Mouse (Mus musculus) midbrain, embryonic 15.5 days (tissue): ENCODE data around the gene Gm17606. TPM values are rescaled to one million over a fixed set of nuclear protein-coding genes. Genes with fewer than 3 reads are reported as not detected.
"Not testable (repeated sequence)": the region's sequence is repeated elsewhere in the genome, so short reads cannot be mapped to it uniquely, and the experiment has no call there.

ENCODE experiments used
- ATAC-seq: fragments of 200-750 bp; cut with Nextera tagmentation; replicated peaks from 2 replicates; pipeline ENCODE4 v1.8.0; 2017; ENCODE audit warnings: moderate TSS enrichment
- H3K27ac ChIP-seq: fragments of 300-500 bp; sonication (generic); 2 replicates; pipeline ENCODE4 v1.5.1; 2015; ENCODE audit warnings: mild to moderate bottlenecking, inconsistent platforms
- H3K27me3 ChIP-seq: fragments of 300-500 bp; sonication (generic); replicated peaks from 2 replicates; pipeline ENCODE4 v1.6.1; 2015; ENCODE audit warnings: inconsistent platforms
- H3K36me3 ChIP-seq: fragments of 300-500 bp; sonication (generic); replicated peaks from 2 replicates; pipeline ENCODE4 v1.6.1; 2015; ENCODE audit warnings: inconsistent platforms
- H3K4me1 ChIP-seq: fragments of 300-500 bp; sonication (generic); 2 replicates; pipeline ENCODE4 v1.6.1; 2015; ENCODE audit warnings: inconsistent platforms
- H3K4me2 ChIP-seq: fragments of 300-500 bp; sonication (generic); 2 replicates; pipeline ENCODE4 v1.6.1; 2015; ENCODE audit warnings: inconsistent platforms, mild to moderate bottlenecking, moderate library complexity
- H3K4me3 ChIP-seq: fragments of 300-500 bp; sonication (generic); 2 replicates; pipeline ENCODE4 v1.5.1; 2015; ENCODE audit warnings: mild to moderate bottlenecking, inconsistent platforms
- H3K9ac ChIP-seq: fragments of 300-500 bp; sonication (generic); 2 replicates; pipeline ENCODE4 v1.6.1; 2015; ENCODE audit warnings: mild to moderate bottlenecking, inconsistent platforms
- H3K9me3 ChIP-seq: fragments of 300-500 bp; sonication (generic); 2 replicates; pipeline ENCODE4 v1.6.1; 2016; ENCODE audit warnings: inconsistent platforms
- WGBS: fragments of 180-500 bp; shearing (Covaris S2); methylation state at CpG from one replicate; pipeline ENCODE4 v1.1.7; 2015; ENCODE audit warnings: mixed read lengths; 5-methylcytosine and 5-hydroxymethylcytosine counted together
- polyA plus RNA-seq: library from polyadenylated mRNA; unstranded; fragments of >200 nt; fragmentation: Nextera tagmentation; extraction: Ambion mirVana; gene quantifications from 2 replicates; pipeline ENCODE4 v1.2.1, GENCODE M21; 2015

Gene Gm17606
- polyA plus RNA-seq, 1 experiment from 2014 or later: not detected

- peaks cover 4% of the 10 kb centered on the region; the same call in 1 of the 2 replicates for H3K36me3 ChIP-seq
- ATAC-seq: no peak
- no peaks in the 10 kb centered on the region for H3K27me3 ChIP-seq
- WGBS: 72% methylated on average over 4 of the region's 4 CpGs
- no peaks in the 10 kb centered on the region for H3K9me3 ChIP-seq
- no peak overlapping the region for H3K4me3 ChIP-seq
- peaks cover 10% of the 10 kb centered on the region for H3K4me1 ChIP-seq
- H3K4me2 ChIP-seq: no peak overlapping the region
- H3K27ac ChIP-seq: no peak overlapping the region
- H3K9ac ChIP-seq: no peak overlapping the region
Observed at GRCm38 (mm10) chr14:54609245-54609644, 31.5 kb upstream of the Gm17606 start.

- peaks cover 4% of the 10 kb centered on the region for H3K36me3 ChIP-seq
- no peaks in the 10 kb centered on the region for H3K27me3 ChIP-seq
- H3K4me1 ChIP-seq: peaks cover 3% of the 10 kb centered on the region
- no peak overlapping the region for H3K4me3 ChIP-seq
- no peak overlapping the region for H3K9ac ChIP-seq
- 66% methylated on average over 4 of the region's 4 CpGs for WGBS
- H3K27ac ChIP-seq: no peak overlapping the region
- ATAC-seq: no peak
- H3K4me2 ChIP-seq: no peak overlapping the region
- no peaks in the 10 kb centered on the region for H3K9me3 ChIP-seq
Observed at GRCm38 (mm10) chr14:54609962-54610361, 30.8 kb upstream of the Gm17606 start.

- no peak overlapping the region; the same call in 1 of the 2 replicates for H3K9ac ChIP-seq
- no peak overlapping the region for H3K4me2 ChIP-seq
- H3K36me3 ChIP-seq: peaks cover 4% of the 10 kb centered on the region
- ATAC-seq: no peak
- no peak overlapping the region for H3K4me3 ChIP-seq
- H3K9me3 ChIP-seq: no peaks in the 10 kb centered on the region
- no peak overlapping the region for H3K27ac ChIP-seq
- no peaks in the 10 kb centered on the region for H3K27me3 ChIP-seq
- 78% methylated on average over 6 of the region's 6 CpGs for WGBS
- H3K4me1 ChIP-seq: peaks cover 6% of the 10 kb centered on the region; the same call in 1 of the 2 replicates
Observed at GRCm38 (mm10) chr14:54610648-54611047, 30.1 kb upstream of the Gm17606 start.

GRCm38 (mm10) chr14:54614130-54614529 is 26.6 kb upstream of the Gm17606 start:
- H3K27ac ChIP-seq, H3K9me3 ChIP-seq, H3K9ac ChIP-seq, H3K4me2 ChIP-seq, H3K4me3 ChIP-seq, H3K36me3 ChIP-seq, H3K27me3 ChIP-seq, ATAC-seq: not testable (repeated sequence)
- H3K4me1 ChIP-seq: peaks cover 21% of the 10 kb centered on the region
- WGBS: 91% methylated on average over 16 of the region's 16 CpGs

- 0 out of 2 replicates have a peak overlapping the region, but pooled peaks have one; percentile 61 for H3K4me3 ChIP-seq
- no peak overlapping the region for H3K27ac ChIP-seq
- H3K9me3 ChIP-seq: no peaks in the 10 kb centered on the region
- peak overlapping the region; percentile 68; the same call in 1 of the 2 replicates for H3K4me2 ChIP-seq
- H3K9ac ChIP-seq: no peak overlapping the region
- no peaks in the 10 kb centered on the region for H3K27me3 ChIP-seq
- H3K36me3 ChIP-seq: peaks cover 9% of the 10 kb centered on the region
- no peak for ATAC-seq
- peaks cover 21% of the 10 kb centered on the region for H3K4me1 ChIP-seq
- 90% methylated on average over 16 of the region's 16 CpGs for WGBS
Observed at GRCm38 (mm10) chr14:54616226-54616825, 24.4 kb upstream of the Gm17606 start.

GRCm38 (mm10) chr14:54617152-54617896 is 23.4 kb upstream of the Gm17606 start:
- Histone ChIP-seq H3K36me3 (peaks cover 9% of the 10 kb centered on the region), H3K4me2 (peak overlapping the region; percentile 68), H3K4me3 (peak overlapping the region; percentile 61), H3K27me3 (no peaks in the 10 kb centered on the region), H3K4me1 (peaks cover 21% of the 10 kb centered on the region), H3K27ac (peak overlapping the region; percentile 80), H3K9ac (peak overlapping the region; percentile 82), H3K9me3 (no peaks in the 10 kb centered on the region)
- 2% methylated on average over 37 of the region's 38 CpGs for WGBS
- ATAC-seq: peak; percentile 68

GRCm38 (mm10) chr14:54617897-54618365 is 22.8 kb upstream of the Gm17606 start, which contains the start of gene Psmb5:
Gene Psmb5, minus strand, starts transcription at chr14:54618022.
- WGBS: under 1% methylated on average over 25 of the region's 25 CpGs
- Histone ChIP-seq H3K4me3 (peak within 1 kb of the TSS; percentile 61), H3K9me3 (no peaks in the 10 kb centered on the region), H3K27me3 (no peaks in the 10 kb centered on the region), H3K4me2 (peak within 1 kb of the TSS; percentile 68), H3K4me1 (peaks cover 21% of the 10 kb centered on the region), H3K9ac (peak within 1 kb of the TSS; percentile 82), H3K27ac (peak within 1 kb of the TSS; percentile 80), H3K36me3 (peaks cover 8% of the 10 kb centered on the region)
- peak; percentile 90 for ATAC-seq

GRCm38 (mm10) chr14:54621133-54621532 is 19.6 kb upstream of the Gm17606 start, which contains the start of gene Psmb11:
Gene Psmb11, plus strand, starts transcription at chr14:54621433.
- WGBS: 82% methylated on average over 1 of the region's 1 CpGs
- Histone ChIP-seq H3K4me2 (no peak within 1 kb of the TSS), H3K27me3 (no peaks in the 10 kb centered on the region), H3K4me1 (peaks cover 11% of the 10 kb centered on the region), H3K9ac (no peak within 1 kb of the TSS), H3K36me3 (peaks cover 3% of the 10 kb centered on the region; the same call in 1 of the 2 replicates), H3K9me3 (no peaks in the 10 kb centered on the region), H3K4me3 (no peak within 1 kb of the TSS), H3K27ac (no peak within 1 kb of the TSS)
- no peak for ATAC-seq

- no peaks in the 10 kb centered on the region for H3K36me3 ChIP-seq
- no peaks in the 10 kb centered on the region for H3K9me3 ChIP-seq
- H3K4me1 ChIP-seq: no peaks in the 10 kb centered on the region
- no peaks in the 10 kb centered on the region for H3K27me3 ChIP-seq
- no peak overlapping the region for H3K9ac ChIP-seq
- no peak overlapping the region for H3K4me2 ChIP-seq
- H3K27ac ChIP-seq: no peak overlapping the region
- 87% methylated on average over 6 of the region's 6 CpGs for WGBS
- no peak overlapping the region for H3K4me3 ChIP-seq
- ATAC-seq: no peak
Observed at GRCm38 (mm10) chr14:54623334-54623733, 17.4 kb upstream of the Gm17606 start.

GRCm38 (mm10) chr14:54624976-54625375 is 15.8 kb upstream of the Gm17606 start:
- Histone ChIP-seq H3K4me1 (no peaks in the 10 kb centered on the region), H3K4me3 (no peak overlapping the region), H3K9ac (no peak overlapping the region), H3K27me3 (no peaks in the 10 kb centered on the region), H3K27ac (no peak overlapping the region), H3K9me3 (no peaks in the 10 kb centered on the region), H3K4me2 (no peak overlapping the region), H3K36me3 (no peaks in the 10 kb centered on the region)
- 78% methylated on average over 10 of the region's 10 CpGs for WGBS
- no peak for ATAC-seq

GRCm38 (mm10) chr14:54628103-54628502 is 12.6 kb upstream of the Gm17606 start:
- H3K9me3 ChIP-seq: no peaks in the 10 kb centered on the region
- H3K4me3 ChIP-seq: no peak overlapping the region
- H3K4me1 ChIP-seq: no peaks in the 10 kb centered on the region
- 82% methylated on average over 5 of the region's 5 CpGs for WGBS
- no peaks in the 10 kb centered on the region for H3K27me3 ChIP-seq
- H3K36me3 ChIP-seq: peaks cover 14% of the 10 kb centered on the region; the same call in 1 of the 2 replicates
- no peak overlapping the region for H3K27ac ChIP-seq
- ATAC-seq: no peak
- H3K4me2 ChIP-seq: no peak overlapping the region
- H3K9ac ChIP-seq: no peak overlapping the region

GRCm38 (mm10) chr14:54629797-54630196 is 11.0 kb upstream of the Gm17606 start:
- Histone ChIP-seq H3K36me3 (peaks cover 20% of the 10 kb centered on the region; the same call in 1 of the 2 replicates), H3K9ac (no peak overlapping the region), H3K4me1 (no peaks in the 10 kb centered on the region), H3K4me2 (no peak overlapping the region), H3K4me3 (no peak overlapping the region), H3K9me3 (no peaks in the 10 kb centered on the region), H3K27me3 (no peaks in the 10 kb centered on the region), H3K27ac (no peak overlapping the region)
- 88% methylated on average over 2 of the region's 2 CpGs for WGBS
- no peak for ATAC-seq
